Mouse (Mus musculus): ENCODE data around the gene Inpp4a.
A peak's percentile ranks its signal among the peaks of the same experiment; 100 is the strongest.

Inpp4a gene

GRCm38 (mm10) chr1:37299540-37300491 is at the start of gene Inpp4a:
Gene Inpp4a, plus strand, starts transcription at chr1:37299865.
- DNase-seq, result peak; percentile 95 to 97

DNA sequence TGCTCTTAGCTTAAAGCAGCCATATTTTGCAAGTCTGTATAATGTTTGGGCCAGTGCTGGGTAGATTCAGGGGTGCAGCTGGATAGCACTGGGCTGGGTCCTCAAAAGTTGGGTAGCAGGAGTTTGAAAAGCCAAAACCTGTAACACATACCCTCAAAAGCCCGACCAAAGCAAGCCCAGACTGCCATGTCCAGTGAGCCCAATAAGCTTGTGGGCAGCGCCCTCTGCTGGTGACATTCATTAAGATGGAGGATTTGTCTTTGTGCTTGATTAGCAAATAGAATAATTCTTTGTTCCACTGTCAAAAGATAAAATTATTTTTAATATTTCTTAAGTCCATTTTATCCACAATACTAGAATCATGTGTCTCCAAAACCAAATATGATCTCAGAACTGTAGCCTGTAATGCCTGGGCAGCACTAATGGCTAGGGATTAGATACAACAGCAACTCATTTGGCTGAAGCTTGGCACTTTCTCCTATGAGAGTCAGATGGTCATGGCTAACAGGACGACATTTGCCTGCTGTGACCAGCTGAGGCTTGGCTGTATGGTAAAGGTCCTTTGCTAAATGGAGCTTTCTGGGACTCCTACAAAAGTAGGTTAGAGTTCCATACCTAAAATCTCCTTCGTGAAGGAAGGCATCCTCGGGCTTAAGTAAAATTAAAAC is 48.9 kb upstream of the Inpp4a start:
- DNase-seq, result peak; percentile 83 to 88

DNA sequence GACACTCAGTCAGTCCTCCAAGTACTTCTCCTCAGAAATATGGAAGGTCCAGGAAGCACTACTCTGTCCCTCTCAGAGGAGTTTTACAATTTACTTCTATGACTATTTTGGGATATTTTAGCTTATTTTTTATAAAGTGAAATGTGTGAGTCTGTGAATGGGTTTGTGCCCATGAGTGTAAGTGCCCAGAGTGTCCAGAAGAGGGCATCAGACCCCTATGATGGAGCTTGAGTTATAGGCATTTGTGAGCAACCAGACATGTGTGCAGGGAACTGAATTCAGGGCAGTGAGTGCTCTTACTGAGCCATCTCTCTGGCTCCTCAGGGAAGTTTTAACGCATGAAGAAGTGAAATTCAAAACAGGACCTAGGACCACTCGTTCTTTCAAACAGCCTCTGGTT is 41.2 kb upstream of the Inpp4a start:
- no peak for DNase-seq

- peak; percentile 58 to 72 for DNase-seq
These were observed 27.2 kb upstream of the Inpp4a start for GRCm38 (mm10) chr1:37272464-37272863.

- DNase-seq, result no peak
These were observed 13.1 kb upstream of the Inpp4a start for GRCm38 (mm10) chr1:37286556-37286955.

GRCm38 (mm10) chr1:37287748-37288147 is 11.9 kb upstream of the Inpp4a start:
- no peak for DNase-seq

GRCm38 (mm10) chr1:37288181-37288935 is 11.3 kb upstream of the Inpp4a start:
- DNase-seq, result no peak

DNA sequence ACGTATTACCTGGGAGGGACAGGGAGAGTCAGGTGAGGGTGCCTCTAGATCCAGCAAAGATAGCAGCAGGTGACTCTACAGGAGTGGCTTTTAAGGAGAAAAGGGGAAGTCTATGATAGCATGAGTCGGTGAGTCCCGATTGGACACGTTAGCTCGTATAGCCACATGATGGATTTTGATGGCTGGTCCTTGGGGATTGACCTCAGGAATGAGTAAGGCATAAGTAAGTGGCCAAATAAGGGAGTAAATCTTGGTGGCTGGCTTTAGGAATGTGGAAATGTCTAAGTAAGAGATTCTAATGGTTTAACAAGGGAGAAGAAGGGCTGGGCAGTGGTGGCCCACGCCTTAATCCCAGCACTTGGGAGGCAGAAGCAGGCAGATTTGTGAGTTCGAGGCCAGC is 10.7 kb upstream of the Inpp4a start:
- no peak for DNase-seq

GRCm38 (mm10) chr1:37296414-37296813 is 3.3 kb upstream of the Inpp4a start:
- DNase-seq, result no peak

- DNase-seq, result no peak
These were observed 761 bp upstream of the Inpp4a start for GRCm38 (mm10) chr1:37298904-37299303.

DNA sequence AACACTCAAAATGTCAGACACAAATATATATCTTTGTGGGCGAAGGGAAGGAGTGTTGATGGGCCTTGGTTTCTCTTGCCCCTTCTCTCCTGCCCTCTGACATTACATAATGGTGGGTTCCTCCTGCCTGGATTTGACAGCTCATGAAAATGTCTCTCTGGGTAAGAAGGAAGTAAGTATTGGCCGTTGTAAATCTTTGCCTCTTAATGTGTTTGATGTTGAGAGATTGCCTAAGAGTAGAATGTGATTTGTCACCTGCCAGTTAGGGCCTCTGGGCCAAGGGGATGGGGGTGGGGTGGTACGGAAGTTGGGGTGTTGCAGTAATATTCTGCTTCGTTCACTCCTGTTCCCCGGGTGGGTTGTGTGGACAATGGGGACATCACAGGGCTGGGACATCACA is 985 bp downstream of the Inpp4a start:
- DNase-seq, result peak; percentile 34 to 38

DNA sequence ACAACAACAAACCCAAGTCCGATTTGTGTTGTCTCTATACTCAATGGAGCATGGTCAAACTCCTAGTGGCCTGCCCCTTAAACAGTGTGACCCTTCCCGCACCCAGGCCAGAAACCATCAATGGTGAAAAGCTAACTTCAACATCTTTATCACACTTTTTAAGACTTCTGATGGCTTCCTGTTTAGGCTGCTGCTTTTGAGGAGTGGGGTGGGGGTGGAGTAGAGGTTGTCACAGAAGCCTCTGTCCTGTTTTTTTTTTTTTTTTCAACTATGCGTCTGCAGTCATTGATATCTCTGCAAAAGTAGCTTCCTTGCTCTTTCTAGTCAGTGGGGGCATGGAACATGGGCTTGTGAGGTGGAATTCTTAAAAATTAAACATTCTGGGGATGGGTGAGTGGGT is 3.1 kb downstream of the Inpp4a start:
- DNase-seq, result no peak

DNA sequence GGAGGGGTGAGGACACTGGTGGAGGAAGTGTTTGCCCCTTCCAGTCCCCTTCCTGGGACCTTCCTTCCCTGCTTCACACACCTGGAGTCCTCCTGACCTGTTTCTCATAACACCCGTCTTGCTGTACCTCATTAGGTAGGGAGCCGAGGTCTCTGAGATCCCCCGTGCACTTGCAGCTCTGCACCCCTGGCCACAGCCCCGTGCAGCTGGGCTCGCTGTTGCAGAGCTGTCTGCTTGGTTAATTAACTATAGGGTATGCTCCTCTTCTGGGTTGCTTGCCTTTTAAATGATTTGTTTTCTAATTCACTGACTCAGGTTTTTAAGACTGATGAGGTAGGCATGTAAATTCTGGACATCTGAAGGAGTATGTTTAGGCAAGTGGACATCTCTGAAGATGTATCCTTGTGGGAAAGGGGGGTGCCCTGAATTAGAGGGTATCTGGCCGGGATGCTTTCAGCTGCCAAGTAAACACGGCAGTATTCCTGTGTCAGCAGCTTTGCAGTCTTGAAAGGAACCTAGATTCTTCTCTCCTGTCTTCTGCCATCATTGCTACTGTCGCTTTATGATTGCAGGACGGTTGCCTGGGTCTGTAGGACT is 6.1 kb downstream of the Inpp4a start:
- no peak for DNase-seq

GRCm38 (mm10) chr1:37307586-37307985 is 7.9 kb downstream of the Inpp4a start:
- no peak for DNase-seq

GRCm38 (mm10) chr1:37308021-37308742 is 8.5 kb downstream of the Inpp4a start:
- no peak for DNase-seq

- DNase-seq, result no peak
These were observed 9.1 kb downstream of the Inpp4a start for GRCm38 (mm10) chr1:37308743-37309100.

DNA sequence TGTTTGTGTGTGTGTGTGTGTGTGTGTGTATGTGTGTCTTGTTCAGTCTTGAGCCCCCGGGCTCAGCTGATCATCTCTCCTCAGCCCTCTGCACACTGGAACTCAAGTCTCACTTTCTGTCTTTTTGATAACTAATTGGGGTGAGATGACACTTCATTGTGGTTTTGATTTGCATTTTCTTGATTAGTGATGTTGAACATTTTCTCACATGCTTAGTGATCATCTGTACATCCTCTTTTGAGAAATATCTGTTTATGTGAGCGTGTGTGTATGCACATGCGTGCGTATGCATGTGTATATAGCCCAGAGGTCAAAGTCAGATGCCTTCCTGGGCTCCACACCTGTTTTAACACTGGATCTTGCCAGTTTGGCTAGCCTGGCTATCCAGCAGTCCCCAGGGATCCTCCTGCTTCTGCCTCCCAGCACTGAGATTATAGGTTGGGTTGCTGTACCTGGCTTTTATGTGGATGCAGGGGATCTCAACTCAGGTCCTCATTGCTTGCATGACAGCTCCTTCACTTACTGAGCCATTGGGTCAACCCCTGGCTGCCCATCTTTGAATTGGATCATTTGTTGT is 10.4 kb downstream of the Inpp4a start:
- DNase-seq, result no peak

DNA sequence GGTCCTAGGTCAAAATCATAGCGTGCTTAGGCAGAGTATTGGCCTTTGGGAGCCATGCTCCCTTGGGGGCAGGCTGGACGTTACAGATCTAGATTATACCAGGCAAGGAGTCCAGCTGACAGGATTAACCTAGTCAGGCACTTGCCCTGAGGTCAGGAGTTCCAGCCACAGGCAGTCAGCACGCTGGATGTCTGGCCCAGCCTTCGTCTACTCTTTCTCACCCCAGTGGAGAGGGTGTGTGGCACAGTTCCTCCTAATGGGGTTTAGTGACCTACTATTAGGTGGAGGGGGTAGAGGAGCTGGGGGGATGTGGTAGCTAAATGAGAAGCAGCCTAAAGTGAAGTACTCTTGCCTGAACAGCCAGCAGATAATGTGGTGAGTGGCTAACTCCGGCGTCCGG is 14.7 kb downstream of the Inpp4a start:
- DNase-seq, result no peak

DNA sequence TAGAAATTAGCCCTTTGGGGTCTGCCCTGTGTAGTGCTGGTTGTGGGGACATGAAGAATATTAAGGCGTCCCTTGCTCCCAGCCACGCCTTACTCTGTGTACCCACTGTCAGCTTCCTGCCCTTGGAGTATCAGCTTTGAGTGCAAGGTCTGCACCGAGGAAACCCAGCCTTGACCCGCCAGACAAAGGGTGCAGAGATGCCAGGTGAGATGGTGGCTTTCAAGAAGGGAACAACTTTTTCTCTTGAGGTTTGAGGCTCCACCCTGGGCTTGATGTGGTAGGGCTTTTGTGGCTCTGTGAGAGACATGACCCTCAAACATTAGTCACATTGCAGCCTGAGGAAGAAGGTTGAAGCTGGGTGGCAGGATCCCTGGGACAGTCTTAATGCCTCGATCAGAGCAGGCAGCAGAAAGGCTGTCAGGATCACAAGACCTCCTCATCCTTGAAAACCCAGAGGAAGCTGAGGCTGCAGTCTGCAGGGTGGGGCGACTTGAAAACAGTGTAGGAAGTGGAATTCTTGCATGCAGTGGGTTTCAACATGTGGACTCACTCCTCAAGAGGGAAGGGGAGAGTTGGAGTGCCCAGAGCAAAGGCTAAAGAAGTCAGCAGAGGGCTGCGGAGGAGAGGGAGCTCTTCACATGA is 18.1 kb downstream of the Inpp4a start:
- no peak for DNase-seq

DNA sequence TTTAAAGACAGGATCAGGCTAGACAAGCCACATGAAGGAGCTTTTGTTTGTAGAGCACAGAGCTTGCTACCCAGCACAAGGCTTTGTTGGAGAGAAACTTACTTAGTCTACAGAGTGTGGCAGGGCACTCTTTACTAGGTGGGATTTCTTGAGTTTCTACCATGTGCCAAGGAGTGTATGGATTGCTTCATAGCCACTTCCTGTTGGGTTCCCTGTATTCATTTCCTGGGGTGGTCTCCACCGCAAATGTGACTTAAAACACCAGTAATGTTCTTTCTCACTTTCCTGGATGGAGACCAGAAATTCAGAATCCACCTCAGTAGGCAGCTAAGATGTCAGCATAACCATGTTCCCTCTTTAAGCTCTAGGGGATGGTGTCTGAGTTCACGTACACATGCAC is 18.9 kb downstream of the Inpp4a start:
- no peak for DNase-seq

- DNase-seq, result no peak
These were observed 23.0 kb downstream of the Inpp4a start for GRCm38 (mm10) chr1:37322690-37323089.
